Comparison of ENCODE assay signal across 8 mouse cellular contexts in genomic region chr15:84191724-84192057, GRCm38 (mm10). TPM values are rescaled to one million over a fixed set of nuclear protein-coding genes. Genes with fewer than 3 reads are reported as not detected.
DNase-seq lines count a peak whose midpoint lies in the region; ATAC-seq lines count a peak whose summit lies in the region.

No protein-coding gene starts in this region.

- no peak; the same call in 1 of the 2 replicates for ATAC-seq in erythroblast, adult 5-6 weeks (replicated peaks; ENCODE audit: low FRiP score, poor library complexity, severe bottlenecking)
- ATAC-seq in neural tube, embryonic 11.5 days (ENCODE audit: insufficient read depth, low FRiP score, low TSS enrichment) = no peak
- ATAC-seq in limb, embryonic 13.5 days (ENCODE audit: low FRiP score, low read depth) = no peak; the same call in 1 of the 2 replicates
- no peak for ATAC-seq in stomach, embryonic 14.5 days (ENCODE audit: insufficient number of reproducible peaks, insufficient read depth, low FRiP score, low read depth)

- H3K27ac ChIP-seq in neural tube, embryonic 11.5 days (ENCODE audit: low read depth, low read length) = peak overlapping the region; percentile 68; the same call in 1 of the 2 replicates
- 0 out of 2 replicates have a peak overlapping the region, but pooled peaks have one; percentile 52 for H3K27ac ChIP-seq in limb, embryonic 13.5 days
- H3K27ac ChIP-seq in stomach, embryonic 14.5 days (ENCODE audit: low read length) = peak overlapping the region; percentile 76

- peaks cover 35% of the 10 kb centered on the region for H3K36me3 ChIP-seq in erythroblast, embryonic 14.5 days (ENCODE audit: control insufficient read depth)
- H3K36me3 ChIP-seq in neural tube, embryonic 11.5 days (ENCODE audit: control insufficient read depth, insufficient read depth, low read length) = peaks cover 2% of the 10 kb centered on the region
- peaks cover 15% of the 10 kb centered on the region for H3K36me3 ChIP-seq in limb, embryonic 13.5 days
- H3K36me3 ChIP-seq in stomach, embryonic 14.5 days (ENCODE audit: control insufficient read depth, insufficient read depth, low read length) = peaks cover 9% of the 10 kb centered on the region

- peak overlapping the region; percentile 92 for H3K9ac ChIP-seq in neural tube, embryonic 11.5 days (ENCODE audit: low read length)
- peak overlapping the region; percentile 83 for H3K9ac ChIP-seq in limb, embryonic 13.5 days
- H3K9ac ChIP-seq in stomach, embryonic 14.5 days (replicated peaks; ENCODE audit: low read depth, low read length) = peak overlapping the region; percentile 67

- H3K9me3 ChIP-seq in erythroblast, embryonic 14.5 days (ENCODE audit: control insufficient read depth, low read length) = no peaks in the 10 kb centered on the region
- no peaks in the 10 kb centered on the region for H3K9me3 ChIP-seq in neural tube, embryonic 11.5 days (ENCODE audit: control insufficient read depth, low read length)
- no peaks in the 10 kb centered on the region for H3K9me3 ChIP-seq in limb, embryonic 13.5 days
- H3K9me3 ChIP-seq in stomach, embryonic 14.5 days (ENCODE audit: control insufficient read depth, low read depth, low read length) = no peaks in the 10 kb centered on the region

- 3% methylated on average over 9 of the region's 9 CpGs for WGBS in neural tube, embryonic 11.5 days
- WGBS in limb, embryonic 13.5 days = under 1% methylated on average over 9 of the region's 9 CpGs
- 2% methylated on average over 9 of the region's 9 CpGs for WGBS in stomach, embryonic 14.5 days

- H3K27me3 ChIP-seq in erythroblast, embryonic 14.5 days (ENCODE audit: control insufficient read depth) = no peaks in the 10 kb centered on the region
- H3K27me3 ChIP-seq in neural tube, embryonic 11.5 days (ENCODE audit: control insufficient read depth, insufficient read depth, low read length) = no peaks in the 10 kb centered on the region
- H3K27me3 ChIP-seq in limb, embryonic 13.5 days = no peaks in the 10 kb centered on the region
- H3K27me3 ChIP-seq in stomach, embryonic 14.5 days (ENCODE audit: control insufficient read depth, insufficient read depth, low read length) = no peaks in the 10 kb centered on the region

- peaks cover 42% of the 10 kb centered on the region for H3K4me1 ChIP-seq in erythroblast, embryonic 14.5 days (ENCODE audit: control insufficient read depth)
- no peaks in the 10 kb centered on the region for H3K4me1 ChIP-seq in neural tube, embryonic 11.5 days (ENCODE audit: control insufficient read depth, insufficient read depth, low read length)
- peaks cover 11% of the 10 kb centered on the region for H3K4me1 ChIP-seq in limb, embryonic 13.5 days
- H3K4me1 ChIP-seq in stomach, embryonic 14.5 days (ENCODE audit: control insufficient read depth, insufficient read depth, low read length) = peaks cover 6% of the 10 kb centered on the region

- H3K4me2 ChIP-seq in neural tube, embryonic 11.5 days (ENCODE audit: low read depth) = peak overlapping the region; percentile 78
- H3K4me2 ChIP-seq in limb, embryonic 13.5 days (replicated peaks) = peak overlapping the region; percentile 83
- peak overlapping the region; percentile 68 for H3K4me2 ChIP-seq in stomach, embryonic 14.5 days (replicated peaks; ENCODE audit: low read depth, low read length)

- peak overlapping the region; percentile 87 for H3K4me3 ChIP-seq in erythroblast, embryonic 14.5 days (replicated peaks)
- peak overlapping the region; percentile 95 for H3K4me3 ChIP-seq in neural tube, embryonic 11.5 days (ENCODE audit: low read depth, low read length)
- H3K4me3 ChIP-seq in limb, embryonic 13.5 days = peak overlapping the region; percentile 93
- peak overlapping the region; percentile 88 for H3K4me3 ChIP-seq in stomach, embryonic 14.5 days (ENCODE audit: low read depth, low read length)

- no peak for DNase-seq in neural tube, embryonic 11.5 days (ENCODE audit: low spot score)
- DNase-seq in neural tube, embryonic 10.5 days (ENCODE audit: extremely low spot score, low spot score) = no peak
- DNase-seq in spleen, postnatal 36 days (ENCODE audit: low spot score in 2 of 2) = no peak
- DNase-seq in left cerebral cortex, adult 18-20 months (ENCODE audit: low spot score in 2 of 2) = no peak

RNA-seq across cellular contexts. Expression of gene Samm50, which starts 0.3 kb away (rescaled TPM):
- 2.2 and 3.4 TPM in 2 replicates for polyA plus RNA-seq in erythroblast, embryonic 14.5 days (2012)
- total RNA-seq in erythroblast, adult 5-6 weeks (2015; ENCODE audit: low replicate concordance) = 9.6 and 13.2 TPM in 2 replicates
- total RNA-seq in erythroblast, adult 5-6 weeks (2017; ENCODE audit: low replicate concordance) = 7.0 and 18.7 TPM in 2 replicates
- polyA plus RNA-seq in neural tube, embryonic 11.5 days (2014; fragmentation: Nextera tagmentation; extraction: Ambion mirVana) = 77.0 and 84.9 TPM in 2 replicates
- 101 and 104 TPM in 2 replicates for polyA plus RNA-seq in limb, embryonic 13.5 days (2015; fragmentation: Nextera tagmentation; extraction: Ambion mirVana)
- polyA plus RNA-seq in stomach, embryonic 14.5 days (2014; fragmentation: Nextera tagmentation; extraction: Ambion mirVana) = 51.6 and 67.7 TPM in 2 replicates
- total RNA-seq in left cerebral cortex, adult 18-20 months (2021) = 100 to 1,000 TPM; 102 to 117 TPM

RNA-seq across cellular contexts. Expression of gene Pnpla3, which starts 24.1 kb away (rescaled TPM):
- polyA plus RNA-seq in erythroblast, embryonic 14.5 days (2012) = not detected in 2 replicates
- total RNA-seq in erythroblast, adult 5-6 weeks (2015; ENCODE audit: low replicate concordance) = not detected in 2 replicates
- total RNA-seq in erythroblast, adult 5-6 weeks (2017; ENCODE audit: low replicate concordance) = not detected in 2 replicates
- 0.29 and 0.97 TPM in 2 replicates for polyA plus RNA-seq in neural tube, embryonic 11.5 days (2014; fragmentation: Nextera tagmentation; extraction: Ambion mirVana)
- 0.59 and 0.94 TPM in 2 replicates for polyA plus RNA-seq in limb, embryonic 13.5 days (2015; fragmentation: Nextera tagmentation; extraction: Ambion mirVana)
- polyA plus RNA-seq in stomach, embryonic 14.5 days (2014; fragmentation: Nextera tagmentation; extraction: Ambion mirVana) = 0.51 and 0.70 TPM in 2 replicates
- 10 to 100 TPM in 1 of 2 experiments, 1 to 10 TPM in 1; 7.9 to 13.6 TPM for total RNA-seq in left cerebral cortex, adult 18-20 months (2021)

RNA-seq across cellular contexts. Expression of gene Parvb, which starts 40.2 kb away (rescaled TPM):
- 6.3 and 6.8 TPM in 2 replicates for polyA plus RNA-seq in erythroblast, embryonic 14.5 days (2012)
- 21.5 and 23.6 TPM in 2 replicates for total RNA-seq in erythroblast, adult 5-6 weeks (2015; ENCODE audit: low replicate concordance)
- 12.1 and 15.3 TPM in 2 replicates for total RNA-seq in erythroblast, adult 5-6 weeks (2017; ENCODE audit: low replicate concordance)
- polyA plus RNA-seq in neural tube, embryonic 11.5 days (2014; fragmentation: Nextera tagmentation; extraction: Ambion mirVana) = 10.4 and 12.1 TPM in 2 replicates
- 3.5 and 3.7 TPM in 2 replicates for polyA plus RNA-seq in limb, embryonic 13.5 days (2015; fragmentation: Nextera tagmentation; extraction: Ambion mirVana)
- 4.1 and 4.4 TPM in 2 replicates for polyA plus RNA-seq in stomach, embryonic 14.5 days (2014; fragmentation: Nextera tagmentation; extraction: Ambion mirVana)
- total RNA-seq in left cerebral cortex, adult 18-20 months (2021) = 10 to 100 TPM; 14.7 to 24.5 TPM

Comparison
In these comparisons a context has a peak if more than half of its experiments do, and no peak if none do; other contexts are left out.
1. RNA of gene Samm50, which starts 0.3 kb away (polyA plus RNA-seq): 101 to 104 TPM in limb, embryonic 13.5 days, 77.0 to 84.9 TPM in neural tube, embryonic 11.5 days and 51.6 to 67.7 TPM in stomach, embryonic 14.5 days; 2.2 to 3.4 TPM in erythroblast, embryonic 14.5 days; every median in the first group is over 10 times any median in the second.
2. Peak in every context shown above with its lines, with median percentiles within 50 percentile points of each other: H3K4me3 ChIP-seq, H3K27ac ChIP-seq, H3K4me2 ChIP-seq and H3K9ac ChIP-seq.